Mouse (Mus musculus) spleen, adult 2 months (tissue): Measurements from ENCODE around the gene Arl9. TPM values are rescaled to one million over a fixed set of nuclear protein-coding genes. Genes with fewer than 3 reads are reported as not detected.
"Not testable (repeated sequence)": the region's sequence is repeated elsewhere in the genome, so short reads cannot be mapped to it uniquely, and the experiment has no call there.

ENCODE experiments used
- DNase-seq, 2 experiments: peaks; one replicate each; pipeline versions ENCODE4 v3.0.0 to v3.0.0-alpha.2; 2012 to 2021; ENCODE audit warnings: low spot score in 2 of 2, low read depth in 1 of 2
- H3K27ac ChIP-seq: fragments of 200-500 bp; 2 replicates; pipeline ENCODE4 v1.5.1; 2012; ENCODE audit warnings: low read length, inconsistent platforms; ENCODE audit not compliant: insufficient read depth
- H3K27me3 ChIP-seq: fragments of 200-500 bp; 2 replicates; pipeline ENCODE4 v1.6.1; 2012; ENCODE audit warnings: mild to moderate bottlenecking, moderate library complexity, low read length, inconsistent platforms; ENCODE audit not compliant: control insufficient read depth, insufficient read depth
- H3K36me3 ChIP-seq: fragments of 200-500 bp; 2 replicates; pipeline ENCODE4 v1.6.1; 2012; ENCODE audit warnings: mild to moderate bottlenecking, low read length, inconsistent platforms; ENCODE audit not compliant: control insufficient read depth, insufficient read depth
- H3K4me1 ChIP-seq: fragments of 200-500 bp; 2 replicates; pipeline ENCODE4 v1.6.1; 2011; ENCODE audit warnings: inconsistent platforms; ENCODE audit not compliant: control insufficient read depth, insufficient read depth, insufficient read length
- H3K4me3 ChIP-seq: fragments of 200-500 bp; 2 replicates; pipeline ENCODE4 v1.5.1; 2011; ENCODE audit warnings: mild to moderate bottlenecking, inconsistent platforms; ENCODE audit not compliant: insufficient read depth, insufficient read length; ENCODE audit errors: extremely low read depth
- CTCF ChIP-seq: fragments of 200-500 bp; IDR thresholded peaks from 2 replicates; pipeline ENCODE4 v1.5.1; 2011; ENCODE audit warnings: mild to moderate bottlenecking, inconsistent platforms; ENCODE audit not compliant: insufficient read depth, insufficient read length, insufficient replicate concordance; ENCODE audit errors: extremely low read depth
- POLR2A ChIP-seq: fragments of 200-500 bp; IDR thresholded peaks from 2 replicates; pipeline ENCODE4 v1.6.1; 2011; ENCODE audit warnings: low read depth, low read length, inconsistent platforms
- WGBS: fragments of 180-500 bp; shearing (Covaris S2); methylation state at CpG from one replicate; pipeline ENCODE4 v1.1.7; 2018; 5-methylcytosine and 5-hydroxymethylcytosine counted together
- polyA plus RNA-seq: library from polyadenylated mRNA; depleted of rRNA; stranded (reverse); fragments of >200 nt; gene quantifications from 2 replicates; pipeline ENCODE4 v1.2.3, GENCODE M21; 2012

Gene Arl9
- polyA plus RNA-seq, 1 experiment = not detected

GRCm38 (mm10) chr5:77015544-77016482 is 12.0 kb downstream of the Arl9 start, which contains the start of gene Thegl:
TSS of gene Thegl (plus strand) at chr5:77016023.
- 0 out of 2 replicates have a peak, but pooled peaks cover 2% of the 10 kb centered on the region for H3K27me3 ChIP-seq
- no peak for TF ChIP-seq POLR2A
- no peak for TF ChIP-seq CTCF
- H3K36me3 ChIP-seq = no peaks in the 10 kb centered on the region
- H3K27ac ChIP-seq = no peak within 1 kb of the TSS
- DNase-seq = peak; percentile 19 to 62
- H3K4me1 ChIP-seq = 0 out of 2 replicates have a peak, but pooled peaks cover 4% of the 10 kb centered on the region
- WGBS = 13% methylated on average over 57 of the region's 57 CpGs
- peak within 1 kb of the TSS; percentile 49 for H3K4me3 ChIP-seq

- TF ChIP-seq CTCF = no peak
- TF ChIP-seq POLR2A = no peak
- H3K4me1 ChIP-seq = no peaks in the 10 kb centered on the region
- DNase-seq = no peak
- H3K27me3 ChIP-seq = no peaks in the 10 kb centered on the region
- no peak overlapping the region for H3K27ac ChIP-seq
- 77% methylated on average over 3 of the region's 3 CpGs for WGBS
- H3K36me3 ChIP-seq = no peaks in the 10 kb centered on the region
- no peak overlapping the region for H3K4me3 ChIP-seq
These were observed 24.2 kb downstream of the Arl9 start for GRCm38 (mm10) chr5:77028034-77028433.

- Histone ChIP-seq H3K27ac (no peak overlapping the region), H3K4me1 (no peaks in the 10 kb centered on the region), H3K27me3 (no peaks in the 10 kb centered on the region), H3K4me3 (no peak overlapping the region), H3K36me3 (no peaks in the 10 kb centered on the region)
- 76% methylated on average over 5 of the region's 5 CpGs for WGBS
- TF ChIP-seq POLR2A (no peak), CTCF (peak; percentile 43; the same call in 1 of the 2 replicates)
- DNase-seq = peak; percentile 4 to 30
These were observed 25.9 kb downstream of the Arl9 start for GRCm38 (mm10) chr5:77029735-77030134.

GRCm38 (mm10) chr5:77035101-77035500 is 31.2 kb downstream of the Arl9 start:
- H3K4me1 ChIP-seq, H3K27me3 ChIP-seq: not testable (repeated sequence)

GRCm38 (mm10) chr5:77038451-77038850 is 34.6 kb downstream of the Arl9 start:
- Histone ChIP-seq H3K27ac (no peak overlapping the region), H3K27me3 (no peaks in the 10 kb centered on the region), H3K4me3 (no peak overlapping the region), H3K4me1 (no peaks in the 10 kb centered on the region), H3K36me3 (no peaks in the 10 kb centered on the region)
- TF ChIP-seq CTCF (no peak), POLR2A (no peak)
- no peak for DNase-seq
- WGBS = 88% methylated on average over 10 of the region's 10 CpGs

More at GRCm38 (mm10) chr5:77035101-77035500, 31.2 kb downstream of the Arl9 start:
- DNase-seq, H3K4me3 ChIP-seq, H3K27ac ChIP-seq, H3K36me3 ChIP-seq: not testable (repeated sequence)

- no peak overlapping the region for H3K27ac ChIP-seq
- TF ChIP-seq POLR2A (no peak), CTCF (no peak)
- H3K4me1 ChIP-seq = no peaks in the 10 kb centered on the region
- no peak overlapping the region for H3K4me3 ChIP-seq
- no peaks in the 10 kb centered on the region for H3K27me3 ChIP-seq
- no peaks in the 10 kb centered on the region for H3K36me3 ChIP-seq
- no peak for DNase-seq
These were observed 35.5 kb downstream of the Arl9 start for GRCm38 (mm10) chr5:77039391-77039790.

- Histone ChIP-seq H3K27me3 (no peaks in the 10 kb centered on the region), H3K27ac (no peak overlapping the region), H3K36me3 (no peaks in the 10 kb centered on the region), H3K4me1 (no peaks in the 10 kb centered on the region; the same call in 1 of the 2 replicates), H3K4me3 (no peak overlapping the region)
- 20% methylated on average over 5 of the region's 5 CpGs for WGBS
- no peak for DNase-seq
- TF ChIP-seq CTCF = no peak
- no peak for TF ChIP-seq POLR2A
These were observed 40.5 kb downstream of the Arl9 start for GRCm38 (mm10) chr5:77044362-77044761.
